Mouse (Mus musculus) ES-Bruce4 (cell line): Measurements from ENCODE around the gene Taf3.

Experiments
- CTCF ChIP-seq: IDR thresholded peaks from one replicate; pipeline ENCODE4 v1.8.1; 2011; ENCODE audit warnings: low read depth, low read length
- EP300 ChIP-seq: IDR thresholded peaks from 2 replicates; pipeline ENCODE4 v1.6.1; 2011; ENCODE audit warnings: low read depth, low read length; ENCODE audit not compliant: insufficient read depth
- POLR2A ChIP-seq: IDR thresholded peaks from one replicate; pipeline ENCODE4 v1.8.1; 2011; ENCODE audit warnings: low read length; ENCODE audit not compliant: insufficient read depth

DNA sequence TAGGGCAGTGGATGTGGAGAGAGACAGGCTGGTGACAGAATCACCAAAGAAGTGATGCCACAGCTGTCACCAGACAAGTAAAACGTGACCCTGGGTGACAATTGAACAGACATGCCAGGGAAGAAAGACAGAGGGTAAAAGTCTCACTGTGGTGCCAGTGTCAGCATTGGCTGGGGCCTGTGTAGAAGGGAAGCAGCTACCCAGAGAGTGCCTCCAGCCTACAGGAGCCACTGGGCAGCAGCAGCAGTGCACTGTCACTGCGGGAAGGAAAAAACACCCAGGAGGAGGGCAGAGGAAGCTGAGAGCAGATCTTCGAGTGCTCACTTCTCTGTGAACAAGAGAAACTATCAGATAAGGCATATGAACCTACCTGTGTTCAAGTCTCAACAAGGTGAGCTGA, 86.7 kb downstream of the Taf3 start:
- TF ChIP-seq POLR2A, result no peak
- TF ChIP-seq EP300, result no peak
- TF ChIP-seq CTCF, result no peak
